In the genomic region with DNA sequence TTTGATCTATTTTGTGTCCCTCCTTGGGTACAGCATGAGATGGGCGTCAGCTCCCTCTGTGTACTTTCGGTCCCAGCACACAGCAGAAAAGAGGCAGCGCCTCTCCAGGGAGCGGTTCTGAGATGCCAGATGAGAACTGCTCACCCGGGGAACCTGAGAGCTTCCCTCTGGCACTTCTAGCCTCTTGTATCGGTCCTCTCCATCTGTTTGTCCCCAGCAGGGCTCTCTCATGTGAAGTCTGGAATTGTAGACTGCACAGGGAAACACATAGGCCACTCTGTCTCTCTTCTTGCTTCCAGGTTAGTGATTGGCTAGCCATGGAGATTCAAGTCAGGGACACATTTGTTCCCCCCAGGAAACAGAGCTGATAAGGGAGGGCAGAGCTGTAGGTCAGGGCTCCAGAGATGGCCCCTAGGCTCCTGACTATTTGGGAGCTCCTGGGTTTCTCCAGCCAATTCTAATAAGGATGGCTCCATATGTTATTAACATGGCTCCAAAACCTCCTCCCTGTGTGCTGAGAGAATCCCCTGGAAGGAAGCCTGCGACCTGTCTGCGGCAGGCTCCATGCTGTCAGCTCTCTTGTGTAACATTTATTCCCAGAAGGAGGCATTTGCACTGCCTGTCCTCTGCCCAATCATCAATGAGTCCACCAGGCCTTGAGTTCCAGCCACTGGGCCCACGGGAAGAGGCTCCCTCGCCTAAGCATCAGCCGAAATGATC, we compare ENCODE assay signal across 22 mouse cellular contexts. TPM values are rescaled to one million over a fixed set of nuclear protein-coding genes. Genes with fewer than 3 reads are reported as not detected.
DNase-seq lines count a peak whose midpoint lies in the region; ATAC-seq and TF ChIP-seq lines count a peak whose summit lies in the region.
"Had no signal": no experiment of that assay in that cellular context is flagged by ENCODE, and none has a peak within 500 bp of the region (broad histone marks: within the 10 kb centered on the region; RNA-seq: fewer than 3 reads in every experiment).

No protein-coding gene starts in this region.

- WGBS in embryonic facial prominence, embryonic 13.5 days: 47% methylated on average over 11 of the region's 11 CpGs

- peak overlapping the region; percentile 49; the same call in 1 of the 2 replicates for H3K27ac ChIP-seq in embryonic facial prominence, embryonic 13.5 days
- no peak overlapping the region for H3K27ac ChIP-seq in gastrocnemius, adult 2 months
- H3K27ac ChIP-seq: forebrain, embryonic 12.5 days; heart, embryonic 13.5 days; hindbrain, embryonic 15.5 days had no signal

- no peak for ATAC-seq in embryonic facial prominence, embryonic 13.5 days (ENCODE audit: insufficient number of reproducible peaks, insufficient read depth, low FRiP score, low TSS enrichment, low read depth)
- ATAC-seq: activated CD4-positive, CD25-positive, alpha-beta regulatory T cell, adult 4 months; forebrain, embryonic 16.5 days; inflammation-experienced regulatory T-cells, adult 6 months; intestine, postnatal 0 days had no signal

- H3K9ac ChIP-seq in embryonic facial prominence, embryonic 13.5 days: 0 out of 2 replicates have a peak overlapping the region, but pooled peaks have one; percentile 12
- H3K9ac ChIP-seq: forebrain, embryonic 12.5 days; heart, embryonic 13.5 days; hindbrain, embryonic 15.5 days had no signal

- peaks cover 9% of the 10 kb centered on the region; the same call in 1 of the 2 replicates for H3K27me3 ChIP-seq in embryonic facial prominence, embryonic 13.5 days

- no peak for TF ChIP-seq CTCF in gastrocnemius, adult 2 months (IDR thresholded peaks at IDR 0.05)

- peaks cover 72% of the 10 kb centered on the region for H3K36me3 ChIP-seq in embryonic facial prominence, embryonic 13.5 days
- H3K36me3 ChIP-seq: forebrain, embryonic 12.5 days; heart, embryonic 13.5 days; hindbrain, embryonic 15.5 days had no signal

- H3K4me1 ChIP-seq in embryonic facial prominence, embryonic 13.5 days: peaks cover 95% of the 10 kb centered on the region
- H3K4me1 ChIP-seq: forebrain, embryonic 12.5 days; heart, embryonic 13.5 days; hindbrain, embryonic 15.5 days had no signal

- H3K4me2 ChIP-seq in embryonic facial prominence, embryonic 13.5 days: peak overlapping the region; percentile 14; the same call in 1 of the 2 replicates
- H3K4me2 ChIP-seq: forebrain, embryonic 12.5 days; heart, embryonic 13.5 days; hindbrain, embryonic 15.5 days had no signal

- peak; percentile 53 for DNase-seq in cerebellum, adult 11-12 months
- no peak for DNase-seq in cerebellum, adult 11 months
- DNase-seq in cerebellum, adult 8-10 months: peak; percentile 37
- DNase-seq in cerebellum, postnatal 25 days: peak; percentile 57
- no peak for DNase-seq in urinary bladder, adult 18-20 months (ENCODE audit: low spot score in 2 of 2)
- no peak for DNase-seq in heart, adult 11 months
- no peak for DNase-seq in gastrocnemius, adult 2 months
- DNase-seq: adrenal gland, postnatal 14 days; gastrocnemius, postnatal 14 days; heart, postnatal 36 days; kidney, adult 8-10 months had no signal

- intact Hi-C loops in gastrocnemius, adult 2 months (cut with DNase I): no loop called here

- H3K4me3 ChIP-seq in embryonic facial prominence, embryonic 13.5 days: no peak overlapping the region
- no peak overlapping the region for H3K4me3 ChIP-seq in gastrocnemius, adult 2 months
- H3K4me3 ChIP-seq: forebrain, embryonic 12.5 days; heart, embryonic 13.5 days; hindbrain, embryonic 15.5 days had no signal

- no peaks in the 10 kb centered on the region for H3K9me3 ChIP-seq in embryonic facial prominence, embryonic 13.5 days
- H3K9me3 ChIP-seq: forebrain, embryonic 12.5 days; heart, embryonic 13.5 days; hindbrain, embryonic 15.5 days had no signal

RNA-seq across cellular contexts. Expression of gene Alx4, which starts 12.3 kb away (rescaled TPM):
- polyA plus RNA-seq in embryonic facial prominence, embryonic 13.5 days (2015; fragmentation: Nextera tagmentation; extraction: Ambion mirVana): 29.3 and 34.1 TPM in 2 replicates
- under 1 TPM; 0.08 to 0.67 TPM for total RNA-seq in gastrocnemius, adult 2 months (2021)
- total RNA-seq: MEL had no signal
- polyA plus RNA-seq: activated CD4-positive, CD25-positive, alpha-beta regulatory T cell, adult 4 months; C2C12; heart, postnatal 0 days; intestine, postnatal 0 days had no signal

Comparison
In these comparisons a context has a peak if more than half of its experiments do, and no peak if none do; other contexts are left out.
1. DNase-seq: peak in cerebellum, adult 11-12 months (single experiment), cerebellum, adult 8-10 months (single experiment) and cerebellum, postnatal 25 days (2 of 2); none in cerebellum, adult 11 months (single experiment), urinary bladder, adult 18-20 months (0 of 2), heart, adult 11 months (single experiment) and gastrocnemius, adult 2 months (single experiment).